Mouse (Mus musculus): ENCODE data around the gene Eif5a. TPM values are rescaled to one million over a fixed set of nuclear protein-coding genes. Genes with fewer than 3 reads are reported as not detected.

Gene Eif5a
- polyA plus RNA-seq, 1 experiment from 2014 or later: 1,083 TPM

DNA sequence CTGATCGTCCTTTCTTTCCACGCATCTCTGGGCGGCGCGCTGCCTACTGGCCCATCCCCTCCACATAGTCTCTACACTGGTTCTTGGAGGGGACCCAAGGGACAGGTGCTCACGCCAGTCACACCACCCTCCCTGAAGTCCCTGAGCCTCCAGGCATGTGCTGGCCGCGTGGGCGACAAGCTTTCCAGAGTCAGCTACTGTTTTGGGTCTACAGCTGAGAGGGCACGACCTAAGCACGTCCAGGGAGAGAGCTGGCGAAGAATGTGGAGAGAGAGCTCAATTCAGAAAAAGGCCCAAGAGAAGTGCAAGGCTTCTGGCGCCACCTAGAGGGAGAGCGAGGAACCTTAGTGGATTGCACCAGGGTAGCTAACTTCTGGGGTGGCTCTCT lies 27.0 kb upstream of the Eif5a start:
- 0% methylated on average over 14 of the region's 14 CpGs for WGBS
- H3K4me1 ChIP-seq (ENCODE audit: control insufficient read depth, insufficient read depth, low read length): peaks cover 9% of the 10 kb centered on the region
- ATAC-seq (ENCODE audit: low FRiP score, low TSS enrichment) (peak; percentile 51), DNase-seq (peak; percentile 89)
- H3K4me2 ChIP-seq (ENCODE audit: low read length): peak overlapping the region; percentile 56
- no peak overlapping the region; the same call in 1 of the 2 replicates for H3K9ac ChIP-seq (replicated peaks; ENCODE audit: low read length)
- H3K4me3 ChIP-seq (replicated peaks; ENCODE audit: low read depth, low read length): peak overlapping the region; percentile 41
- H3K27me3 ChIP-seq (ENCODE audit: control insufficient read depth, insufficient read depth, low read length): peaks cover 5% of the 10 kb centered on the region; the same call in 1 of the 2 replicates
- H3K9me3 ChIP-seq (ENCODE audit: control insufficient read depth, low read length): no peaks in the 10 kb centered on the region
- 0 out of 2 replicates have a peak, but pooled peaks cover 2% of the 10 kb centered on the region for H3K36me3 ChIP-seq (ENCODE audit: control insufficient read depth, insufficient read depth, low read length)
- 0 out of 2 replicates have a peak overlapping the region, but pooled peaks have one; percentile 13 for H3K27ac ChIP-seq (replicated peaks; ENCODE audit: low read depth, low read length)

DNA sequence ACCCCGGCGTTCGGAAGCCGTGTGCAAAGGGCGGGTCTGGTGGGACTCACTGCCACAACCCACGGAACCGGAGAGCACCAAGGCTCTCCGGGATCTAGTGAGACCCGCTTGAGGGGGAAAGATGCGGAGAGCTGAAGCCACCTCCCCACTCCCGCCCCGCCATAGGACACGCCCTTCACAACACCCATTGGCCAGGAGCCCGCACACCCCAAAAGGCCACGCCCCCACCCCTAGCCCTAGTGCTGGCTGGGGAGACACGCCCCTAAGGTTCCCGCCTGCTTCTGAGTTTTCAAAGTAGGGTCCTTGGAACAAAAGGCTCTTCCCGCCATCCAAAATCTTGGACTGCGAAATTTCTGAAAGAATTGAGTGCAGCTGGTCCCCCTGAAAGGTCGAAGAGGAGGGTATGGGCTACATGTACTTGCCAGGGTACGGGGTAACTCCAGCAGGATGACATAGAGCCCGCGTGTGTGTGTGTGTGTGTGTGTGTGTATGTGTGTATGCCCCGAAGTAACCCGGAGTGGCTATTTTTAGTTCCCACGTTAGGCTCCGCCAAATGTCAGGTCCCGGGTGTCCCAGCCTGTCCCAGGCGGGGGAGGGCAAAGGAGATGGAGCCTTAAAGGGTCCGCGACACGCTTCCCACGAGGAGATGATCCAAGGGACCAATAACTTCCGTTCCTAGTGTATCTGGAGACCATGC lies 26.5 kb upstream of the Eif5a start, which contains the start of gene Slc2a4:
Gene Slc2a4 (minus strand): TSS at position 123 of the 697 bp plus-strand sequence.
- Histone ChIP-seq H3K4me3 (replicated peaks; ENCODE audit: low read depth, low read length) (peak within 1 kb of the TSS; percentile 41), H3K4me1 (ENCODE audit: control insufficient read depth, insufficient read depth, low read length) (peaks cover 9% of the 10 kb centered on the region), H3K36me3 (ENCODE audit: control insufficient read depth, insufficient read depth, low read length) (0 out of 2 replicates have a peak, but pooled peaks cover 2% of the 10 kb centered on the region), H3K9ac (replicated peaks; ENCODE audit: low read length) (peak within 1 kb of the TSS; percentile 29; the same call in 1 of the 2 replicates), H3K4me2 (ENCODE audit: low read length) (peak within 1 kb of the TSS; percentile 56), H3K9me3 (ENCODE audit: control insufficient read depth, low read length) (no peaks in the 10 kb centered on the region), H3K27ac (replicated peaks; ENCODE audit: low read depth, low read length) (0 out of 2 replicates have a peak within 1 kb of the TSS, but pooled peaks have one; percentile 13), H3K27me3 (ENCODE audit: control insufficient read depth, insufficient read depth, low read length) (peaks cover 5% of the 10 kb centered on the region; the same call in 1 of the 2 replicates)
- DNase-seq (peak; percentile 91), ATAC-seq (ENCODE audit: low FRiP score, low TSS enrichment) (peak; percentile 92)
- 0% methylated on average over 34 of the region's 34 CpGs for WGBS

DNA sequence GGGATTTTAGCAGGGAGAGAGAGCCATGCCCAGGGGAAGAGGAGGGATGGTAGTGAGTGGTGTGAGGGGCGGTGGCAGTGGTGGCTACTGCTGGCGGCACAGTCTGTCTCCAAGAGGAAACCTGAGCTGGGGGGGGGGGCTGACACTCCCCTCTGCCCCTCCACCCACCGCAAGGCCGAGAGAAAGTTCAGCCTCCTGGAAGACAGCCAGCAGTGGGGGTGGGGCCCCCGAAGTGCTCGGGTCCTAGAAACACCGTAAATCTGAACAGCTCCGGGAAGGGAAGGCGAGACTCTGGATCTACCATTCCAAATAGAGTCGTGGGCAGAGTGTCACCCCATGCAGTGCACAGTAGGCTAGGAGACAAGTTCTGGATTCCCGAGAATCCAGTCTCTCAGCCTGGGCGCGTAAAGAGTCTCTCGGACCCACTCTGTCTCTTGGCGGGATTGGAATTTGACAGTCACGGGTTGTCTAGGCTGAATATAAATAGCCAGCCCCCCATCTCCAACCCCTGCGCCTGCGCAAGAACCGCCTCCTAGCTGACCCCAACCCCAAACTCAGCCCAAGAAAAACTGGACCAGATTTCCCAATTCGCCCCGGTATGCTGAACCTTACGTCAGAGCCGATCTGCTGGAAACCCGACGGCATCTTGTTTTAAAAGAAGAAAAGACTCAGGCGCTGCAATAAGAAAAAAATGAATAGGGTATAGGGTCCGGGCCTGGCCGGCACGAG lies 25.7 kb upstream of the Eif5a start:
- H3K4me3 ChIP-seq (replicated peaks; ENCODE audit: low read depth, low read length): peak overlapping the region; percentile 41
- DNase-seq (peak; percentile 47), ATAC-seq (ENCODE audit: low FRiP score, low TSS enrichment) (peak; percentile 44; the same call in 1 of the 2 replicates)
- 0 out of 2 replicates have a peak, but pooled peaks cover 2% of the 10 kb centered on the region for H3K36me3 ChIP-seq (ENCODE audit: control insufficient read depth, insufficient read depth, low read length)
- H3K27me3 ChIP-seq (ENCODE audit: control insufficient read depth, insufficient read depth, low read length): peaks cover 5% of the 10 kb centered on the region; the same call in 1 of the 2 replicates
- no peak overlapping the region for H3K27ac ChIP-seq (replicated peaks; ENCODE audit: low read depth, low read length)
- H3K9ac ChIP-seq (replicated peaks; ENCODE audit: low read length): peak overlapping the region; percentile 29; the same call in 1 of the 2 replicates
- H3K9me3 ChIP-seq (ENCODE audit: control insufficient read depth, low read length): no peaks in the 10 kb centered on the region
- peaks cover 9% of the 10 kb centered on the region for H3K4me1 ChIP-seq (ENCODE audit: control insufficient read depth, insufficient read depth, low read length)
- peak overlapping the region; percentile 56 for H3K4me2 ChIP-seq (ENCODE audit: low read length)
- WGBS: 2% methylated on average over 29 of the region's 29 CpGs

DNA sequence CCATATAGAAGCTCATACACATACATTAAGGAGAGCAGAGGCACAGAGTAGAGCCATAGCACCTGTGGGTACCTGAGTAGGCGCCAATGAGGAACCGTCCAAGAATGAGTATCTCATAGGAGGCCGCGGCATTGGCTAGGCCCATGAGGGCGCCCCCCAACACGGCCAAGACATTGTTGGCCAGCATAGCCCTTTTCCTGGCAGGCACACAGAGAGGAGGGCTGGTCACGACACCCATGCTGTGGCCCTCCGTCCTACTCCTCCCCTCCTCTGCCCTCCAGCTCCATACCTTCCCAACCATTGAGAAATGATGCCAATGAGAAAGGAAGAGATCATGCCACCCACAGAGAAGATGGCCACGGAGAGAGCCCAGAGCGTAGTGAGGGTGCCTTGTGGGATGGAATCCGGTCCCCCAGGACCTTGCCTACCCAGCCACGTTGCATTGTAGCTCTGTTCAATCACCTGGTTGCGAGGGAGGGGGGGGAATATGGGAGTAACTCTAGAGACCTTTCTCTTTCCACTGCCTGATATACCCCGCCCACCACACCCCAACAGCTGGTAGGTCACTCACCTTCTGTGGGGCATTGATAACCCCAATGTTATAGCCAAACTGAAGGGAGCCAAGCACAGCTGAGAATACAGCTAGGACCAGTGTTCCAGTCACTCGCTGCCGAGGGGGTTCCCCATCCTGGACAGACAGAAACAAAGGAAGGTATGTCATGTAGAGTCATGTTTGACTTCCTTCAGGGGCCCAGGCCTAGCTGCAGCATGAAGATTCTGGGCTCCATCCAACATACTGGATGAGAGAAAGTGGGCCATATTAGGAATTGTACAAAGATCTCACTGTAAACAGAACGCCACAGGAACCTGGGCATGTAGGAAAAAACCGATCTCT lies 24.5 kb upstream of the Eif5a start:
- ATAC-seq (ENCODE audit: low FRiP score, low TSS enrichment): no peak
- H3K4me2 ChIP-seq (ENCODE audit: low read length): no peak overlapping the region

DNA sequence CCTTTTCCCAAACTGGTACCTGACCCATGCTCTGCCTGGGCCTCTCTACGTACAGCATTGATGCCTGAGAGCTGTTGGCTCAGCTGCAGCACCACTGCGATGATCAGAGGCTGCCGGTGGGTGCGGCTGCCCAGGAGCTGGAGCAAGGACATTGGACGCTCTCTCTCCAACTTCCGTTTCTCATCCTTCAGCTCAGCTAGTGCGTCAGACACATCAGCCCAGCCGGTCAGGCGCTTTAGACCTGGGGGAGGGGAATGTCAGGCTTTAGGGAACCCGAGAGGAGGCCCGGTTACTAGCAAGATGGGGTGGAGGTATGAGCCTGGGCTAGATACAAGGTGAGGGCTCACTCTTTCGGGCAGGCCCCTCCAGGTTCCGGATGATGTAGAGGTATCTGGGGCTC lies 23.5 kb upstream of the Eif5a start:
- H3K4me2 ChIP-seq (ENCODE audit: low read length): no peak overlapping the region
- H3K9ac ChIP-seq (replicated peaks; ENCODE audit: low read length): no peak overlapping the region
- no peak for DNase-seq
- 0 out of 2 replicates have a peak, but pooled peaks cover 2% of the 10 kb centered on the region for H3K36me3 ChIP-seq (ENCODE audit: control insufficient read depth, insufficient read depth, low read length)
- no peak for ATAC-seq (ENCODE audit: low FRiP score, low TSS enrichment)
- H3K27ac ChIP-seq (replicated peaks; ENCODE audit: low read depth, low read length): no peak overlapping the region
- H3K4me3 ChIP-seq (replicated peaks; ENCODE audit: low read depth, low read length): no peak overlapping the region
- peaks cover 5% of the 10 kb centered on the region; the same call in 1 of the 2 replicates for H3K27me3 ChIP-seq (ENCODE audit: control insufficient read depth, insufficient read depth, low read length)
- H3K9me3 ChIP-seq (ENCODE audit: control insufficient read depth, low read length): no peaks in the 10 kb centered on the region
- H3K4me1 ChIP-seq (ENCODE audit: control insufficient read depth, insufficient read depth, low read length): peaks cover 9% of the 10 kb centered on the region
- WGBS: 80% methylated on average over 13 of the region's 13 CpGs

More for the DNA sequence above, 24.5 kb upstream of the Eif5a start:
- H3K36me3 ChIP-seq (ENCODE audit: control insufficient read depth, insufficient read depth, low read length): 0 out of 2 replicates have a peak, but pooled peaks cover 2% of the 10 kb centered on the region
- H3K9me3 ChIP-seq (ENCODE audit: control insufficient read depth, low read length): no peaks in the 10 kb centered on the region
- no peak overlapping the region for H3K9ac ChIP-seq (replicated peaks; ENCODE audit: low read length)
- H3K27me3 ChIP-seq (ENCODE audit: control insufficient read depth, insufficient read depth, low read length): peaks cover 5% of the 10 kb centered on the region; the same call in 1 of the 2 replicates
- H3K4me1 ChIP-seq (ENCODE audit: control insufficient read depth, insufficient read depth, low read length): peaks cover 9% of the 10 kb centered on the region
- DNase-seq: no peak
- no peak overlapping the region for H3K27ac ChIP-seq (replicated peaks; ENCODE audit: low read depth, low read length)
- WGBS: 96% methylated on average over 18 of the region's 18 CpGs
- no peak overlapping the region for H3K4me3 ChIP-seq (replicated peaks; ENCODE audit: low read depth, low read length)

DNA sequence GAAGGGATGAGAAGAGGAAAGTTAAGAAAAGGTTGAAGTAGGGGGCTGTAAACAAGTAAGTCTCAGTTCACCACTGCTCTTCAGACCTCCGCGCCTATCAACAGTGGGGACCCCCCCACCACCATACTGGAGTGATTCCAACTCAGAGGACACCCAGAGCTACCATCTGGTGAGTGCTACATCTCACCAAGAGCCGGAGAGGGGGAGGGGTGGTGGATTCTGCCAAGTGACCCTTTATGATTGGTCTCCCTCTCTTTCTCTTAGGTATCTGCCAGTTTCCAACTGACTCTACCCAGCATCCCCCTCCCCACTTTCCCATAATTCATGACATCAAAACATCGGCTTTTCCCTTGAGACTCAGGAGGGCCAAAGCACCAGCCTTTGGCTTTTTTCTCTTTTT lies 19.2 kb upstream of the Eif5a start:
- H3K4me2 ChIP-seq (ENCODE audit: low read length): no peak overlapping the region
- no peak overlapping the region for H3K4me3 ChIP-seq (replicated peaks; ENCODE audit: low read depth, low read length)
- no peak overlapping the region for H3K9ac ChIP-seq (replicated peaks; ENCODE audit: low read length)
- DNase-seq: no peak
- H3K4me1 ChIP-seq (ENCODE audit: control insufficient read depth, insufficient read depth, low read length): peaks cover 6% of the 10 kb centered on the region; the same call in 1 of the 2 replicates
- H3K27ac ChIP-seq (replicated peaks; ENCODE audit: low read depth, low read length): no peak overlapping the region
- ATAC-seq (ENCODE audit: low FRiP score, low TSS enrichment): no peak
- WGBS: 83% methylated on average over 4 of the region's 4 CpGs
- 0 out of 2 replicates have a peak, but pooled peaks cover 2% of the 10 kb centered on the region for H3K36me3 ChIP-seq (ENCODE audit: control insufficient read depth, insufficient read depth, low read length)
- peaks cover 20% of the 10 kb centered on the region for H3K27me3 ChIP-seq (ENCODE audit: control insufficient read depth, insufficient read depth, low read length)
- no peaks in the 10 kb centered on the region for H3K9me3 ChIP-seq (ENCODE audit: control insufficient read depth, low read length)

DNA sequence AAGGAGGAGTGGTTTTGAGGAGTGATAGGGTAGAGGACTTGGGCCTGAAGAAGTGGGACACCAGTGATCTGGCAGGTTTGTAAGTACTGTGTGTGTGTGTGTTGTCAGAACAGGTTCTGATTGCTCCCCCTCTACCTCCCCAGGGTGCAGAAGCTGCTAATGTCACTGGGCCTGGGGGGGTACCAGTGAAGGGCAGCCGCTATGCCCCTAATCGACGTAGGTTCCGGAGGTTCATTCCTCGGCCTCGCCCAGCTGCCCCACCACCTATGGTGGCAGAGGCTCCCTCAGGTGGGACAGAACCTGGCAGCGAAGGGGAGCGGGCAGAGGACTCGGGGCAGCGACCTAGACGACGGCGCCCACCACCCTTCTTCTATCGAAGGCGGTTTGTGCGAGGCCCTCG lies 18.0 kb upstream of the Eif5a start:
- Histone ChIP-seq H3K9me3 (ENCODE audit: control insufficient read depth, low read length) (no peaks in the 10 kb centered on the region), H3K4me1 (ENCODE audit: control insufficient read depth, insufficient read depth, low read length) (peaks cover 6% of the 10 kb centered on the region; the same call in 1 of the 2 replicates), H3K4me3 (replicated peaks; ENCODE audit: low read depth, low read length) (no peak overlapping the region), H3K4me2 (ENCODE audit: low read length) (no peak overlapping the region), H3K36me3 (ENCODE audit: control insufficient read depth, insufficient read depth, low read length) (no peaks in the 10 kb centered on the region), H3K27ac (replicated peaks; ENCODE audit: low read depth, low read length) (no peak overlapping the region), H3K9ac (replicated peaks; ENCODE audit: low read length) (no peak overlapping the region), H3K27me3 (ENCODE audit: control insufficient read depth, insufficient read depth, low read length) (peaks cover 28% of the 10 kb centered on the region)
- ATAC-seq (ENCODE audit: low FRiP score, low TSS enrichment) (no peak), DNase-seq (no peak)
- WGBS: 93% methylated on average over 17 of the region's 17 CpGs

DNA sequence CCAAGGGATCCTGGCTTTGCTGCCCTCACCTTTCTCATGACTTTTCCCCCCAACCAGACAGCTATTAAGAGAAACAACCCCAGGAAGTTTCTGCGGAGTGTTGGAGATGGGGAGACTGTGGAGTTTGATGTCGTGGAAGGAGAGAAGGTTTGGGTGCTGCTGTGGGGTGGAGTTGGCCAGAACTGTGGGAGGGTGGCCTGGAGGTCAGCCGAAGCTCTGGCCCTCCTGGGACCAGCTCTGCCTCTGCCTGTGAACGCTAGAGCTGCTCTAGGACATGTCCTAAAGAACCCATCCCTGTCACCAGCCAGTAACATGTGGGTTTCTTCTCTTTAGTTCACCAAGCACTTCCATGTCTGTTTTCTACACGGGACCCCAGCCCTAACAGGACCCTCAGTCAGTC lies 17.4 kb upstream of the Eif5a start:
- H3K36me3 ChIP-seq (ENCODE audit: control insufficient read depth, insufficient read depth, low read length): no peaks in the 10 kb centered on the region
- no peak overlapping the region for H3K9ac ChIP-seq (replicated peaks; ENCODE audit: low read length)
- DNase-seq: no peak
- ATAC-seq (ENCODE audit: low FRiP score, low TSS enrichment): no peak
- H3K4me2 ChIP-seq (ENCODE audit: low read length): no peak overlapping the region
- peaks cover 28% of the 10 kb centered on the region for H3K27me3 ChIP-seq (ENCODE audit: control insufficient read depth, insufficient read depth, low read length)
- no peak overlapping the region for H3K4me3 ChIP-seq (replicated peaks; ENCODE audit: low read depth, low read length)
- no peak overlapping the region for H3K27ac ChIP-seq (replicated peaks; ENCODE audit: low read depth, low read length)
- WGBS: 75% methylated on average over 5 of the region's 5 CpGs
- no peaks in the 10 kb centered on the region for H3K9me3 ChIP-seq (ENCODE audit: control insufficient read depth, low read length)
- H3K4me1 ChIP-seq (ENCODE audit: control insufficient read depth, insufficient read depth, low read length): peaks cover 6% of the 10 kb centered on the region; the same call in 1 of the 2 replicates
